Mouse (Mus musculus) spleen, postnatal 0 days (tissue): ENCODE data around the gene Ocln. TPM values are rescaled to one million over a fixed set of nuclear protein-coding genes. Genes with fewer than 3 reads are reported as not detected.

Experiments
- polyA plus RNA-seq: library from polyadenylated mRNA; unstranded; fragments of >200 nt; fragmentation: Nextera tagmentation; extraction: Ambion mirVana; gene quantifications from 2 replicates; pipeline ENCODE4 v1.2.1, GENCODE M21; 2015

Ocln gene
- polyA plus RNA-seq, result 0.25 and 0.28 TPM in 2 replicates

GRCm38 (mm10) chr13:100552369-100553041, at the start of gene Ocln:
Gene Ocln (minus strand): TSS chr13:100552718.

DNA sequence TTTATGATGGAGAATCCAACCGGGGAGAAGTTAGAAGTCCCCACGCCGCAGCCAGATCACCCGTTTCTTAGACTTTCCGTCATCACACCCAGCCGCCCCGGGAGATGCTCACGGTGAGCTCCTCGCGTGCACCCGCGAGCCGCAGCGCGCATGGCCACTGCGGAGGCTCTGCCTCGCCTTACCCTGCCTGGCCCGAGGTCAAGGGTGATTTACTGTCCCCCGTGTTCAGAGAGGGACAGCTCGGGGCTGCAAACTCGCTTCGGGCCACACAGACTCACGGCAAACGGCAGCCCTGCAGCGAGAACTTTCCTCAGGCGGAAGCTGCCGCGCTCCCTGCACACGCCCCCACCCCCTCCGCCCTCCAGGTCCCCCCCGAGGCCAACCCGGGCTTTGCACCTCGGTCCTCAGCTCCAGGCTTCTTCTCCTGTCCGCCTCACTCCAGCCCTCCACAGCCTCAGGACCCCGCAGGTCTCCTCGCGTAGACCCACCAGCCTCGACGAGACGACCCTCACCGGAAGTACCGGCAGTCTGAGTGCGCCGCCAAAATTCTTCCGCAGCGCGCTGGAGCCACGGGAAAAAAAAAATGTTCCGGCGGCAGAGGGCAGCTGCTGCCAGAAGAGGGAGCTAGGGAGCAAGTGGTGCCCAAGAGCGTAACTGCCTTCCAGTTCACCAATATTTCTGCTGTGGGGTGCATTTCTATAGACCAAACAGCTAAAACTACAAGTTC, 60.3 kb downstream of the Ocln start, which contains the start of gene Gtf2h2:
TSS of gene Gtf2h2 (minus strand) at position 519 of the 727 bp plus-strand sequence.

DNA sequence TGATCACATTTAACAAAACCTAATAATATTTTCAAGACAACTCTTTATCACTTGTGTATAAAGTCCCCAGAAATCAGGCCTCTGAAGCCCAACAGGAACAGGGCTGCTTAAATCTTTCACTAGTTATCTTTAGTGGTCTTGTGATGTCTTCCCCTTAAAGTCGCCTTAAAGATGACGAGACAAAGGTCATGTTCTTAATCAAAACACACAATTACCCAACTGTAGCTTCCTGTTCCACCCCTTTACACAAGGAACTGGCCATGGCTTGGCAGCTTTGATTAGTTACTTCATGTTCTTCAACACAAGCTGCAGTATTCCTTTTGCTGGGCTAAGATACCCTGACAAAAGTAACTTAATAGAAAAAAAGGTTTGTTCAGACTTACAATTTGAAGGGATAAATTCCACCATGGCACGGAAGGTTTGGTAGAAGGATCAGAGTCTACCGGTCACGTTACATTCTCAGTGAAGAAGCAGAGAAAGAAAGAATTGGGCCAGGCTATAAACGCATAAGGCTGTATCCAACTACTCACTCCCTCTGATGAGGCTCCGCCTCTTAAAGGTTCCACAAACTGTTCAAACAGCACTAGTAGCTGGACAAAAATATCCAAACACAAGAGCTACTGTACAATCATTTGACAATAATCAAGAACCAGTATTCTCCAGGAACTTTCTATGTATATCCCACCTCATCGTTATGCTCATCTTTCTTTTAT, 99.9 kb downstream of the Ocln start, which contains the start of gene Naip1:
TSS of gene Naip1 (minus strand) at position 455 of the 713 bp plus-strand sequence.

Other genes with a start within 250 kb of the Ocln start
- 0.95 and 1.4 TPM in 2 replicates for gene Naip6, start 235.0 kb downstream of the Ocln start, polyA plus RNA-seq
- gene Naip1, start 99.8 kb downstream of the Ocln start, polyA plus RNA-seq, result not detected in 2 replicates
- 39.6 and 41.1 TPM in 2 replicates for gene Gtf2h2, start 60.1 kb downstream of the Ocln start, polyA plus RNA-seq
- gene Marveld2, start 64.3 kb upstream of the Ocln start, polyA plus RNA-seq, result 0.67 and 0.91 TPM in 2 replicates
- gene Ak6, start 98.3 kb upstream of the Ocln start, polyA plus RNA-seq, result 202 and 214 TPM in 2 replicates
- 16.4 and 18.2 TPM in 2 replicates for gene Rad17, start 98.3 kb upstream of the Ocln start, polyA plus RNA-seq
- gene Taf9, start 98.9 kb upstream of the Ocln start, polyA plus RNA-seq, result 30.0 and 42.4 TPM in 2 replicates
- gene Ccdc125, start 117.0 kb upstream of the Ocln start, polyA plus RNA-seq, result 8.3 and 10.5 TPM in 2 replicates
- gene Cdk7, start 178.2 kb upstream of the Ocln start, polyA plus RNA-seq, result 54.3 and 54.8 TPM in 2 replicates
- gene Mrps36, start 191.9 kb upstream of the Ocln start, polyA plus RNA-seq, result 166 and 190 TPM in 2 replicates
- gene Cenph, start 223.2 kb upstream of the Ocln start, polyA plus RNA-seq, result 58.5 and 69.3 TPM in 2 replicates
- 192 and 221 TPM in 2 replicates for gene Ccnb1, start 233.9 kb upstream of the Ocln start, polyA plus RNA-seq